Mouse (Mus musculus) kidney, adult 2 months (tissue): Measurements from ENCODE around the gene Glis3.

Experiments used
- CTCF ChIP-seq: fragments of 200-500 bp; conservative IDR thresholded peaks from 2 replicates; pipeline ENCODE4 v1.5.1; 2011; ENCODE audit warnings: low read depth, mild to moderate bottlenecking, control low read depth, low read length, moderate library complexity, mixed read lengths; ENCODE audit not compliant: insufficient read depth, insufficient read length
- POLR2A ChIP-seq: fragments of 200-500 bp; IDR thresholded peaks from one replicate; pipeline ENCODE4 v1.6.1; 2011; ENCODE audit warnings: low read depth, low read length, control low read depth

DNA sequence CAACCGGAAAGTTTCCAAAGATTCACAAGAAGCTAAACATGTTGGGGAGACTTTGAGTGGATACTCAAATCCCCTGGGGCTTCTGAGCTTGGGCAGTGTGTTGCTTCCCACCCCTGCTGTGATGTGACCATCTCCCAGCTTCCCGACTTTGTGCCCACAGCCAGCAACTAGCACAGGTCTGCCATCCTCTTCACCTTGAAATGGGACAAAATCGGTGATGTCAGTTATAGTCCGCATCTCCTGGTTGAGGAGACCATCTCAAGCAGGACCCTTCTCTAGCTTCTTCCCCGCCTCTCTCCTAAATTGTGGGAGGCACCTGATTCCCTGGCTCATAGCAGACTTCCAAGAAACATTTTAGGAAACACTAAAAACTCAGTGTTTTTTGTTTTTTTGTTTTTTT is 352.3 kb downstream of the Glis3 start:
- TF ChIP-seq CTCF (no peak), POLR2A (no peak)
